Mouse (Mus musculus) WW6 (cell line): Measurements from ENCODE around the gene Gsg1l.

Source experiments
- DNase-seq: peaks from one replicate; pipeline ENCODE4 v3.0.0-alpha.2; 2013; ENCODE audit warnings: low read depth, low spot score

The Gsg1l gene

DNA sequence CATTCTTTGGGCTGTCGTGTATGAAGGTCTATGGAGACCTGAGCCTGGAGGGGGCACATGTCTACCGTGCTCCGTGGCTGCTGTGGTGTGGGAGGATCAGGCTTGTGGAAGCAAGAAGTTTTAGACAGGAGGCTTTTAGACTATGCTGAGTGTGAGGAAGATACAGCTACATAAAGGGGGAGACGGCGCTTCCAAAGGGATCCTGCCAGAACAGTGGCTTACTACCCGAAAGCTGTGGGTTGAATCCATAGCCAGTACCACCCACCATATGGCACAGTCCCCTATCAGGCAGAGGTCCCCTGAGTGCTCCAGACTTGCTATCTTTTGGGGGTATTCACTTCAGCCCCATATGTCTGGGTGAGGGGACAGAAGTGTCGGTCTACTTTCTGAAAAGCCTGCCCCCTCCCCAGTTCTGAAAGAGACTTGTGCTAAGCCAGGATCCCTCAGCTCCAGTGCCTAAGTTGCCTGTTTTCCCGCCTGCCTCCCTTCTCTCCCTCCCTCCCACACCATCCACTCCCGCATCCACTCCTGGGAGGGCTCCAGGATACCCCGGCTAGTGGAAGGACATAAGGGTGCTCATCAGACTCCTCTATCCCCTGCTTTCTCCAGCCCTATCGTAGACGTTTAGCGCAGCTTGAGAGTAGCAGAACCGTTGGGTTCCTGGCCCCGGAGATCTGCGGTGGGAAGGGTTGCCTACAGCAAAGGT, 1.1 kb downstream of the Gsg1l start:
- DNase-seq: no peak

DNA sequence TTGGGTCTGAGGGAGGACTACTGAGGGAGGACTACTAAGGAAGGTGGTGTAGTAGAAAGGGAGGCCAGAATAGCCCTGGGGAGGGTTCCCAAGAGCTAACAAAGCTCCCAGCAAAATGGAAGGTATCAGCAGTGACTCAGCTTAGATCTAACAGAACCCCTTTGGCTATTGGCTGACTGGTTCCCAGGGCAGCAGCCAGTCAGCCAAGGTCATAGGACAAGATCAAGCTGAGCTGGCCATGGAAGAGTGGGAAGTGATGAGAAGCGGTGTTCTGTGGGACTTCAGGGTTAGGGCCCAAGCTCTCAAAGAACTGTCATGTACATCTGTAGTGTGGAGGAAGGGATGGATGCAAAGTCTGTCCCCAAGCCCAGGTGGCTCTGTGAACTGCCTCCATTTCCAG, 5.3 kb downstream of the Gsg1l start:
- DNase-seq: no peak

GRCm38 (mm10) chr7:126075058-126075457, 7.2 kb downstream of the Gsg1l start:
- DNase-seq: no peak

DNA sequence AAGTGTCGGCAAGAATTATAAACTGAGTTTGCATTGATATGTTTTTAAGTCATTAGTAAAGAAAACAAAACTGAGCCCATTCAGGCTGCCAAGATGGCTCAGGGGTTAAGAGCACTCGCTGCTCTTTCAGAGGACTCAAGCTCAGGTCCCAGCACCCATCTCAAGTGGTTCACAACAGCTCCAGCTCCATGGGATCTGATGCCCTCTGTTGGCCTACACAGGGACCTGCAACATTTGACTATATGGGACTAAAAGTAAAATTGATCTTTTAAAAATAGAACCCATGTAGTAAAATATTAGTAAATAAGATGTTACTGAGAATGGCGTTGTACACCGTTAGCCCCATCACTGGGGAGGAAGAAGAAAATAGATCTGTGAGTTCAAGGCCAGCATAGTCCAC, 11.9 kb downstream of the Gsg1l start:
- no peak for DNase-seq

DNA sequence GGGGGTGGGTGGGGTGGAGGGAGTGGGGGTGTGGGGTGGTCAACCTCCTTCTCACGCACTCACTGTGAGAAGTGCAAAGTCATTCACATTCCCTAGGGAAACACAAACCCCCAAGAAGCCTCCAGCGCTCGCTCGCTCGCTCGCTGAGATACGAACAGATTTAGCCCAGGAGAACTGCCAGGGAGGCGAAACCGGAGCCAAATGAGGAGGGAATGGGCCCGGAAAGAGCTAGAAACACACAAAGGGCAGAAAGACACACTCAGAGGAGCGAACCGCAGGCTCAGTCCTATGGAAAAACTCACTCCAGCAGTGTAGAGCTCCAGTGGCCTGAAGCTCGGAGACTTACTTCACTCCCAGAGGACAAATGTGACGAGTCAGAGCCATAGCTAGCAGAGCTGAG, 15.4 kb downstream of the Gsg1l start:
- no peak for DNase-seq

DNA sequence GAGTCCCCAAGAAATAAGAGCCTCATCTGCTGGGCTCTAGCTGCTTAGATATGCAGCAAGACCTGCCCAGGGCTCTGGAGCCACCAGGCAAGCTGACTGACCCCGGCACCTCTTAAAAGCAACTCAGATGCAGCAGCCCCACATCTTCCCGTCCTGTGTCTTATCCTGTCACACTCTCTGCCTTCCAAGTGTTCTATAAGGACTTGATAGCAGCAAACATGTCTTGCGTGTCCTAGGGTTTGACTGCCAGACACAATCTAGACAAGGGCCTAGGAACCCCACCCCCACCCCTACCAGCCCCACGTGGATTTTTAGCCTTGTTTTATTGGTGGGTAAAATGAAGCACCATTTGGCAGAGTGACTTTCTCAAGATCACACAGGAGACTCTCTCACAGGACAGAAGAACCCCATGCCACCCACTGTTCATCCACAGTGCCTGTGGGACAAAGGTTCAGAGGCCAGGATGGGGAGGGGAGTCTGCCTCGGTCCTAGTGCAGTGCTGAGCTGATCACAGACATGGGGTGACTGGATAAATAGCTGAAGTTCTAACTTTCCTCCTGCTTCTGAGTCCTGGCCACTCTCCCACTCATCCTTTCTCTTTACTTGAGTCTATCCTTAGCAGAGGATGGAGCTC, 16.9 kb downstream of the Gsg1l start:
- DNase-seq: no peak

DNA sequence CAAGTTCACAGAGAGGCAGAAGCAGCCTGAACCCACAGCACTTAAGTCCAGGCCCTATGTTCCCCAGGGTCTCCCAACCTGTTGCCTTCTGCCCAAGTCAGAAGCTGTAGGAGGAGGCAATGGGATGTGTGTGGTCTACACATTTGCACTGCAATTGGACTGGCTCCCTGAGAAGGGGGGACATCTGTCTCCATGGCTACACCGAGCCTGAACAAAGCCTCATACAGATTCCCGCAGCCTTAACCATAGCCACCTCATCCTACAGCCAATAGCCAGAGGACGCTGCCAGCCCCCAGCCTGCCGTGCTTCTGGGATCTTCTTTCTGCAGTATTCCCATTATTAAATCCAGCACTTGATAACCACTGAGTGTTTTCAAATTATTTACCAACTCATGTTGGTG, 20.0 kb downstream of the Gsg1l start:
- no peak for DNase-seq

GRCm38 (mm10) chr7:126058918-126059317, 23.3 kb downstream of the Gsg1l start:
- DNase-seq: no peak

DNA sequence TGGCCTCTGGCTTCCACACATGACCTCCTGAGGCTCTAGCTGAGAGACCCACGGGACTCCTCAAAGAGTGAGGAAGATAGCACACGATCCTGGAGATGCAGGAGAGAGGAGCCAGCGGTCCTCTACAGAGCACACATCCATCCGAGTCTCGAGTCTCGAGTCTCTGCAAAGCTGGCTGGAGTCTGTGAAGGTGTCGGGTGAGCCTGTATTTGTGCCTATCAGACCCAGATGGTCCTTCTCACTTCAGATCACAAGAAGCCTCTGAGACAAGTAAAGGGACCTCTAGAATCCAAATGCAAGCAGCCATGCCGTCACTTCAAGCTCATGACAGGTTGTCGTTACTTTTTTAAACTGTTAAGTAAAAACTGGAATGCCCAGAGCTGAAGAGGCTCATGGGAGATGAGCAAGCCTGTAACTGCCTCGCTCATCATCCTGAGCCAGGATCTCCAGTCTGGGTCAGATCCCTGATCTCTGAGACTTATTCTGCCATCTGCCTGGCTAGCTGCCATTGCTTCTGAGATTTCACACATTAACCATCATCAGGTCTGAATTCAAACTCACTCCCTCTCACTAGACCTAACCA, 24.8 kb downstream of the Gsg1l start:
- no peak for DNase-seq

GRCm38 (mm10) chr7:126054574-126054973, 27.6 kb downstream of the Gsg1l start:
- no peak for DNase-seq

GRCm38 (mm10) chr7:126053618-126054017, 28.6 kb downstream of the Gsg1l start:
- no peak for DNase-seq

DNA sequence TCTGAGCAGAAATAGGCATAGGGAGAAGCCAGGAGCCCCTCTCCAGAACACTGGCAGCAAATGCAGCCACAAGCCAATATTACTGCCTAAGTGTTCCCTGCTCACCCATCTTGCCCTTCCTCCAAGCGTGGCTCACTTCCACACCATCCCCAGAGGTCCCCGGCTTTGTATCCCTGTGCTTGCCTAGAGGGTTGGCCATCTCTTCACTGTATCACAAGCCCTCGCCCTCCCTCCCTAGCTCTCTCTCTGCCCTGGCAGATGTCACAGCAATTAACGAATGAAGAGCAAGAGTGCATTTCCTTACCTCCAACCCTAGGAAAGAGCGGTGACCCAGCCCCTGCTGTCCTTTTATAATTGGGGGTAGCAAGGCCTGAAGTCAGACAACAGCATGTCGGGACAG, 30.3 kb downstream of the Gsg1l start:
- DNase-seq: no peak

DNA sequence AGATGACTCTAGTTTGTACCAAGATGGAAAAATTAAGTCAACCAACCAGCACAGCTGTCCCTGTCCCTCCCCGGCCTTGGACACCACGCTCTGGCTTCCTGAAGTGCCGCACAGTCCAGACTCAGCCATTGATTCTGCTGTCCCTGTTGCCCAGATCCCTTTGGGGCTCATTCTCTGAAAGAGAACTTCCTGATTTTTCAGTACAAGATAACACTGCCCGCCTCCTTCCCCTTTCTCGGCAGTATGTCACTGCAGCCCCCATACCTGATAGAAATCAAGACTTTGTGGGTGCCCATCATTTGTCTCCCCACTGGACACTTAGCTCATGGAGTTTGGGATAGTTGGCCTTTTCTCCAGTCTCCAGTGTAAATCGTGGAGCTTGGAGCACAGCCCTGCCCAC, 37.1 kb downstream of the Gsg1l start:
- DNase-seq: no peak

DNA sequence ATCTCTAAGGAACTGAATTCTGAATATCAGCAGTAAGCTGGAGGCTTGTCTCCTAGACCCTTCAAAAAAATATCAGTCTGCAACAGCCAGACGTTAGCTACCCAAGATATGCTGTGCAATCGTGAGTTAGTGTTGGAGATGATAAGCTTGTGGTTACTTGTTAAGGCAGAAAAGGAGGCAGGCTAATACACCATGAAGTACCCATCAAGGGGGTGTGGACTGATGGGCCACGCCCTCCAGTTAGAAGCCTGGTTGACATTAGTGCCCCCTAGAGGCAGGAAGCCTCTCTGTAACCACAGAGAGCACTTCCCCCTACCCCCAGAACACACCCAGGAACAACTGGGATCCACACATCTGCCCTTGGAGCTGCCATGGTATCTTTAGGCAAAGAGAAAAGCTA, 39.9 kb downstream of the Gsg1l start:
- DNase-seq: no peak

DNA sequence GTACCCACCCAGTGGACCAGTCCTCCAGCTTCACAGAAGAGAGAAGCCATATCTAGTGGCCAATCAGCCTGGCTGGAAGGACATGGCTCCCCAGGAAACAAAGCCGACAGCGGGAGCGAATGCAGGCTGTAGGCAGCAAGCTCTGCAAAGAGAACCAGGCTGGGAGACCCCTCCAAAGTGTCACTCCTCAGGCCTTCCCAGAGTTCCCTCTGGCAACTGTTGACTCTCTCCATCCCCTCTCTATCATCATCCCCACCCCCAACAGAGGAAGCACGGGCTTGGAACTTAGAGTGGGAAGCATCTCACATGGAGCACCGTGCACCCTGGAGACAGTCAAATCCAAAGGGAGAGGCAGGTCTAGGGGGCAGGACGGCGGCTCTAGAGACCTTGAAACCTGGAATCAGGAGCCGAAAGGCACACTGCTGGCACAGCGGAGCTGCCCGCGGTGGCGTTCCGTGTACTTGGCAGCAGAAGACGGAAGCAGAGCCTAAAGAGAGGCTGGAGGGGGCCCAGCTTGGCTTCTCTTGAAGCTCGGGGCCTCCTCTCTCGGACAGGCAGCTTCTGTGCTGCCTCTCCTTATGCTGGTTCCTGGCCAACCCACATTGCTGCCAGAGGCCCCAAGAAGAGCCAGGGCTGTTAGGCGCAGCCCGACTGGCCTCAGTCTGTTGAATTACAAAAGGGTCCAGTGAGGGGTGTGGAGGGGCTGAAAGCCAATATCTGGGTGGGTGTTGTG, 41.3 kb downstream of the Gsg1l start:
- no peak for DNase-seq

DNA sequence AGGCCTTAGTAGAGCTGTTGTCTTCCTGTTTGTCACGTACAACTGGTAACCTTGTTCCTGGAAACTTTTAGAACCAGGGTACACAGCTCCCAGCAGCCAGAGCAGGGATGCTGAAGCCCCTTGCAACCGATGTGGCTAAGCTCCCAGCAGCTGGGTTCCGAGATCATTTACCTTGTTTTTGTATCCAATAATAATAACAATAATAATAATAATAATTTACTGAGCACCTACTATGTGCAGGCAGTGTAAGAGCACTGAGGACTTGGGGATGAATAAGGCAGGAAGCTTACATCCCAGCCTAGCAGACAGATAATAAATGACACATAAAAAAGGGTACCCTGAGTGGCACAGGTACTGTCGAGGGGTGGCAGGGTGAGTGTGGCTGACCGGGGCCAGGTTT, 42.4 kb downstream of the Gsg1l start:
- no peak for DNase-seq

DNA sequence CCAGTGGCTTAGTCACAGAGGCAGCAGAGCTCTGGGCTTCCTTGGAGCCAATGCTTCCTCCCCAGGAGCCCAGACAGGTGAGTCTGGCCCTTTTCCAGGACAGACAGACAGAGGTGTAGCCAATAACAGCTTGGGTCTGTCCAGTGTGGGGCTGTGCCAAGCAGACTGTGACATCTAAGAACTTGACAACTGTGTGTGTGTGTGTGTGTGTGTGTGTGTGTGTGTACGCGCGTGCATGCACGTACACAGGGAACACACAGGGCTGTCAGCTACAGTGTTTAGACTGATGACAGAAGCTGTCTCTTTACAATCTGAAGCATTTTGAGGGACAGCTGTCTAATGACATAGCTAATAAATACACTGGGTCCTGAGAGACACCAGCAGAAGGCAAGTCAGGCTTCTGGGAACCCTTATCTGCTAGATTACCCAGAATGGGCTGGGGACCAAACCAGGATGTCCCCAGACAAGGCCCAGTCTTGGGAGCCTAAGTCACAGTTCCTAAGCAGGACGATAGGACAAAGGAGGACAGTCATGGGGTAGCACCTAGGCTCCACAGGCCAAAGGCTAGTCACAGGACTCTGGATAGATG, 42.9 kb downstream of the Gsg1l start:
- DNase-seq: no peak

DNA sequence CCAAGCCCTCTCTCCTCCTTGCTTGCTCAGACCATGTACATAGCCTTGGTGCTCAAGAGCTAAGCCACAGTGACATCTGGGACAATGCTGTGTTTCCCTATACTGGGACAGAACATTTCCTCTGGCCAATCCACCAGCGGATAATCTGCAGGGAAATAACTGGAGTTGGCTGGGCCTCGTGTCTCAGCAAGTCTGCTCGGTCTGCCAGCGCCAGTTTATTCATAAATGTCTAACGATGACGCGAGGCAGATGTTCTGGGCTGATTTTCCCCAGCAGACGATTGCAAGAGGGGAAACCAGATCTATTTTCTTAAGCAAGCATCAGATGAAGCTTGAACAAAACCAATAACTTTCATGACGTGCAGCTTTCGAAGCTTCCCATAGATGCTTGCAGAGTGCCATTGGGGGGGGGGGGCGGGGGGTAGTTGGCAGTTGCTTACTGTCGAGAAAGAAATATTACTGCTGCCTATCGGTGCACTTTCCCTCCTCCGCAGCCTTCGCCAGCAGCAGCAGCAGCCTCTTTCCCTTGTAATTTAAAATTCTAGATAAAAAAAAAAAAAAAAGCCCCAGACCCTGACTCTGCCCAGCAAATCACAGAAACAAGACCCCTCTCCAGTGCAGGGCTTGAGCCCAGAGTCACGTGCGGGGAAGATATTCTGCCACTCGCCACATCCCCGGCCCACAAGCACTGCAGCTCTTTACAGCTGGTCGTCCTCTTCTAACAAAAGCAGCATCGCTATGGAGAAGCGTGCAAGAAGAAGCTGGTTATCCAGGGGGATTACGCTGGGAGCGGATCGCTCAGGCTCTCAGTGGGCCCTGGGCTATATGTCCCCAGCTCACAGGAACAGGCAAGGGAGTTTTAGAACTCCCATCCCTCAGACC, 43.6 kb downstream of the Gsg1l start:
- no peak for DNase-seq

GRCm38 (mm10) chr7:126035332-126035731, 46.9 kb downstream of the Gsg1l start:
- no peak for DNase-seq

DNA sequence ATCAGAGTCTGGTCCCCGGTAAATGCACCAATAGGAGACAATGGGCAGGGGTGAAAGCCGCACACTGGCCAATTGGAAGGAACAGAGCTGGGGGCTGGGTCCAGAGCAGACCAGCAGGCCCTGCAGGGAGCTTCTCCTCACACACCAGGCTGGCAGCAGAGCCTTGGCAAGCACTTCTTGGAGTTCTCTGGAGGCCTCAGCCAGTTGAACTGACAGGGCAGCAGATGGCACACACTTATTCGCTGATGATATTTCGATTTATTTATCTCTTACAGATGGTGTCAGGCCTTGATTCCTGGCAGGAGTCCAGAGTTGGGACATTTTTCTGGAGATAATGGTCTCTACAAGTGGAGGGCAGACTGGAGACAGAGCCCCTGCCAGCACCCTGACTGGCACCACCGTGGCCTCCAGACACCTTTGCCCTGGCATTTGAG, 49.4 kb downstream of the Gsg1l start:
- no peak for DNase-seq

DNA sequence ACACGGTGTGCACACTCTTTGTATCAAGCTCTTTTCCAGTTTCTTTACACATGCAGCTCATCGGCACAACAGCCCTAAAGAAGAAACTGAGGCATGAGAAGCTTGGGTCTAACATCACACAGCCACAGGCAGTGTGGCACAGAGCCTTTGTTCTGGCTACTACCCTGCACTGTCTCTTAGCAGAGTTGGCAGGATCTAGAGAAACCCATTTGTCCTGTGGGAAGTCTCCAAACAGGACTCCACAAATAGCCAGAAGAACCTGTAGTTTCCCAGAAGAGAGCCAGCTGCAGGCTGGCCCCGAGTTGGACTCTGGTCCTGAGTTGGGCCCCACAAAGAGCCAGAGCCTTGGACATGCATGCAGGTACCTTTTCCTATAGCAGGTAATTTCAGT, 49.9 kb downstream of the Gsg1l start:
- no peak for DNase-seq
